Mouse (Mus musculus) kidney, adult 18-20 months (tissue): ENCODE results near the gene Cd300ld3.
A peak's percentile ranks its signal among the peaks of the same experiment; 100 is the strongest.

Experiments used
- DNase-seq: peaks from one replicate; pipeline ENCODE4 v3.0.0; 2021

Gene Cd300ld3

DNA sequence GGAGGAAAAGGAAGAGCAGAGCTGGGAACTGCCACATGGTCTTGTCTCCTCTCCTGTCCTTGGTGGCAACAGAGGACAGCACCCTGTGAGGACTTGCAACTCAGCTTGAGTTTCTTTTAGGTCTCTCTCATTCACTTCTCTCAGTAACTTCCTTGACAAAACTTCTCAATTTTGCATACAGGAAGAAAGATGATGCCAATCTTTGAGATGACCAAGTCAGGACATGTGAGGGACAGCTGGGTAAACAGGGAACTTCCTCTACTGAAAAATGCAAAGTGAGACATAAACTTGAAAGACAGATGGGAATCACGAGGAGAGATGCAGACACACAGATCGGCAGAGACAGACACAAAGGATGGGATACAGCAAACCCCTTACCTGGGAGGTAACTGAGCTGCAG, at the start of gene Cd300ld3:
Gene Cd300ld3 (minus strand): TSS at position 151 of the 400 bp plus-strand sequence.
- DNase-seq: no peak

- DNase-seq: no peak
These were observed 43.9 kb upstream of the Cd300ld3 start for GRCm38 (mm10) chr11:115092140-115092539.

- DNase-seq: peak; percentile 3
These were observed 43.2 kb upstream of the Cd300ld3 start, which contains the start of gene Rab37 for GRCm38 (mm10) chr11:115091362-115091901. Gene Rab37 (plus strand): TSS chr11:115091431.

DNA sequence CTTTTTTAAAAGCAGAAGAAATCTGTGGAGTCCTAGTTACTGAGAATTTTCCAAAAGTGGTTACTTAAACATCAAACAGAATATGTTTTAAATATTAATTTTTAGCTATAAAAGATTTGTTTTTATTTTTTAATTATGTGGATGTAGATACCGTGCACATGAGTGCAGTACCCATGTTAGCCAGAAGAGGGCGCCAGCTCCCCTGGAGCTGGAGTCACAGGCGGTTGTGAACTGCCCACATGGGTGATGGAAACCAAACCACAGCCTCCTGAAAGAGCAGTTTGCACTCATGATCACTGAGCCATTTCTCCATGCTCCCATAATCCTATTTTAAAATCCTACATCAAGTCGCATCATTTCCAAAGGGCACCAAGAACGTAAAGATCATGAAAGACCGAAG, 41.6 kb upstream of the Cd300ld3 start:
- no peak for DNase-seq

GRCm38 (mm10) chr11:115086213-115086612, 38.0 kb upstream of the Cd300ld3 start:
- DNase-seq: no peak

- no peak for DNase-seq
These were observed 36.9 kb upstream of the Cd300ld3 start for GRCm38 (mm10) chr11:115085064-115085463.

- DNase-seq: no peak
These were observed 36.4 kb upstream of the Cd300ld3 start for GRCm38 (mm10) chr11:115084595-115084994.

DNA sequence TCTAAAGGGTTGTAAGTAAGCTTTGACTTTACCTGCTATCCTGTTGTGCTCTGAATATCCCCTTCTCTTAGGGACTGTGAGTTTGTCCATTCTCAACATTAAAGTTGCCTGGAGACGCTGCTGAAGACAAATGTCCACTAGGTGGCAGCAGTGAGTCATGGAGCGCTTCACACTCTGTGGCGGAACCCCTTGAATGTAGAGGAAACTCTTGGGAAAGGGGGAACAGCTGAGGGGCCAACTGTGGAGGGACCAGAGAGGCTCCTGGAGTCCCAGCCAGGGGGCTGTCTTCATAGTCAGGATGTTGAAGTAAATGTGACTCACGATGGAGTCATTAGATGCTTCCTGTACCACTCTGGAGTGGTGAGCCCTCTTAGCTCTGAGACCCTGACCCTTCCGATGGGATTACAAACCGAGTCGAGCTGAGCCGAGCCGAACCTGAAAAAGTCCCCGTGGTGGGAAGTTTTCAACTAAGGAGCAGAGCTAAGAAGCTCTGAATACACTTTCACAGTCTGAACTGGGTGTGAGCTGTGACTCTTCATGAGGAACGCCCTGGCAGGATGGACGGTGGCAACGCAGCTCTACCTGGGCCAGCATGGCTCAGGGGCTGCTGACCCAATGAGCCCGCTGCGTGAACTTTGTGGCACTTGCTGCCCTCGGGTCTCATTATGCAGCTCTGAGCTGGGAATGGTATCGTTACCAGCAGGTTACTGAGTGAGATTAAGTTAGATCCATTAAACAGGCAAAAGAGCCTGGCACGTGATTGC, 35.3 kb upstream of the Cd300ld3 start:
- DNase-seq: peak; percentile 67

DNA sequence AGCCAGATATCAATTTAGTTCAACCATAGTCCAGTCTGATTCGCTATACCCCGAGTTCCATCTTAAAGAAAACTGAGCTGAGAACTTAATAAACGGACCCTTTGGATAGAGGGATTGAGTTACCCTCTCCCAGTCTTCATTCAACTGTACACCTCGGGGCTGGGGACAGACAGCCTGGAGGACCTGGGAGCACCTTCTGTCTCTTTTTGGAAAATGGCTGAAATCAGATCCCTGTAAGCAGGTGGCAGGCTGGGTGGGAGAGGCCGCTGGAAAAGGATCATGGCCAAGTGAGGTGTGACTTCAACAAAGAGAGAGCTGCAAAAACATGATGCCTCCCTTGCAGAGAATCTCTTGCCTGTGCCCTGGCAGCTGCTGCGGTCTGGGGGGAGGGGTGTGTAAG, 34.0 kb upstream of the Cd300ld3 start:
- no peak for DNase-seq

- DNase-seq: no peak
These were observed 33.2 kb upstream of the Cd300ld3 start for GRCm38 (mm10) chr11:115081373-115081772.

- peak; percentile 60 for DNase-seq
These were observed 32.7 kb upstream of the Cd300ld3 start for GRCm38 (mm10) chr11:115080886-115081285.

- no peak for DNase-seq
These were observed 30.5 kb upstream of the Cd300ld3 start for GRCm38 (mm10) chr11:115078680-115079079.

GRCm38 (mm10) chr11:115077436-115077835, 29.2 kb upstream of the Cd300ld3 start:
- no peak for DNase-seq

- DNase-seq: no peak
These were observed 27.6 kb upstream of the Cd300ld3 start for GRCm38 (mm10) chr11:115075859-115076258.

GRCm38 (mm10) chr11:115075407-115075806, 27.2 kb upstream of the Cd300ld3 start:
- no peak for DNase-seq

GRCm38 (mm10) chr11:115073002-115073401, 24.8 kb upstream of the Cd300ld3 start:
- DNase-seq: no peak

- DNase-seq: peak; percentile 39
These were observed 23.6 kb upstream of the Cd300ld3 start for GRCm38 (mm10) chr11:115071631-115072294.

- no peak for DNase-seq
These were observed 22.9 kb upstream of the Cd300ld3 start for GRCm38 (mm10) chr11:115071015-115071551.

DNA sequence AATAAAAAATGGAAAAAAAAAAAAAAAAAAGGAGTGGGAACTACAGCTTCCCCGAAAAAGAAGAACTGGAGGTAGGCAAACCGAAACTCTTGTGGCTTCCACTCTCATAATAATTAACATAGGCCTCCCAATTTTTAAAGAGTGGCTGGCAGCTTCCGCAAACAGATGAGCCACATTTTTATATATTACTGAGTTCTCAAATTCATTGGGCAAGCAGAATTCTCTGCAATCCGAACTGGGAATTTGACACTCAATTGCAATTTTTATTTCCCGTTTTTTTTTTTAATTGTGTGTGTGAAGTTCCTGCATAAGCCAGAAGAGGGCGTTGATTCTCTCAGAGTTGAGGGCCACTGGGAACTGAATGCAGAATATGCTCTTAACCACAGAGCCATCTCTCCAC, 18.6 kb upstream of the Cd300ld3 start:
- DNase-seq: no peak

DNA sequence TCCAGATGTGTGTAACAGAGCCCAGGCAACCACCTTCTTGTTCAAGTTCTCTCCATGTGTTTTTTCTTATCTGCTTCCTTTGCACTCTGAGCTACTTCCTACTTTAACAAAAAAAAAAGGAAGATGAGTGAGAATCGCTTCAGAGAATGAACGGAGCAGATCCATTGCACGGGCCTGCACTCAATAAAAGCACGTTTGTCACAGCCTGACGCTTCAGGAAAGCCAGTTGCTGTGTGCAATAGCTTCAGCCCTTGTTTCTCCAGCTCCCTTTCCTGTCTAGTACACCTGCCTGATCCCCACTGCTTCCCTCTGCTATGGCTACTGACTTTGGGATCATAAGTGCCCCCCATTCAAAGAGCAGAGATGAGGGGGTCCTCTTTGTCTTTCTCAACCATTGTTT, 13.9 kb upstream of the Cd300ld3 start, which contains the start of gene Cd300e:
Gene Cd300e (minus strand): TSS at position 101 of the 400 bp plus-strand sequence.
- no peak for DNase-seq

DNA sequence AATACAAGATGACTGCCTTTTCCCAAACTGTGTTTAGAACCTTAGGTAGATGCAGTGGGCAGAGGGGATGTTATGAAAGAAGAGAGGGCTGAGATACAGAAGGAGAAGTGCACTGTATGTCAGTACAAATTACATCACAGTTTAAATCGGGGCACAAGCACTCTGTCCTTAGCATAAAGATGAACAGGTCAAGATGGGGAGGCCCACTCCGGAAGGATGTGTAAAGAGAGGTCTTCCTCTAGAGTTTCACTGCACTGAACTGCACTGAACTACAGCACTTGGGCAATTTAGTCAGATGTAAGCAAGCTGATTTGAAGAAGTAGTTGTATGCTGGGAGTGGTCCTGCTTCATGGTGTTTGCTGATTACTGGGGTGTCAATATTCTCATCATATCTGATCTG, 11.6 kb upstream of the Cd300ld3 start:
- no peak for DNase-seq

DNA sequence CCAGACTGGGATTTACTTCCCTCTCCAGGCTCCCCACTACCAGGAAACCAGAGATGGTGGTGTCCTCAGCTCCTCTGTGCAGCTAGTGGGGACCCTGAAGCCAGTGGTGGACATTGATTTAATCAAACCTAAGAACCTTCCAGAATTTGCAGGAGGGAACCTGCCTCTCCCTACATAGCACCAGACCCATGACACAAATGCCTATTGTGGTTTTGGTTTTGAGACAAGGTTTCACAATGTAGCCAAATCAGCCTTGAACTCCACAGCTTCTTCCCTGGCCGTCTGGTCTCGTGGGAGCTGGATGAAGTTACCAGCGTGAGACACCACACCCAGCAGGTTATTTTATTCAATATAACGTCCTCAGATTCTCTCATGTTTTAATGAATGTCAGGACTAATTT, 10.5 kb upstream of the Cd300ld3 start:
- no peak for DNase-seq

- no peak for DNase-seq
These were observed 6.3 kb upstream of the Cd300ld3 start for GRCm38 (mm10) chr11:115054537-115054936.

DNA sequence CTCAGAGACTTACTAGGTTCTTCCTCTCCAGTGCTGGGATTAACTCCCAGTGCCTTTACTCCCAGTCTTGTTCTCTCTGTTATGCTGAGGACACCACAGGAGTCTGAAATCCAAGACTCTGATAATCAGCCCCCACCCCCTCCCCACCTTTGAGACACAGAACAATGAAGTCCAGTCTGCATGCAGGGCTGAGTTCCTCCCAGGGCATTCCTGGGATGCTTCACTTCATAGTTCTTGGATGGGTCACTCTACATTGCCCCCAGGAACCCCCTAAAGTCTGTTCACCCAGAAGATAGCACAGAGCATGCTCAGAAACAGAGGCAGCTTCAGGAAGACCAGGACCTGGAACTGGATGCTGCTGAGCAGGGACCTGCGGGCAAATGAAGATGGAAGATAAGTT, 4.8 kb upstream of the Cd300ld3 start:
- DNase-seq: no peak
